Mouse (Mus musculus) ES-CJ7 (cell line): ENCODE data around the gene Bend6.

Source experiments
- DNase-seq: peaks from one replicate; pipeline ENCODE4 v3.0.0; 2011; ENCODE audit warnings: low read depth, low spot score

Gene Bend6

GRCm38 (mm10) chr1:33906927-33907326 is 689 bp downstream of the Bend6 start:
- peak; percentile 37 for DNase-seq

- no peak for DNase-seq
Observed at GRCm38 (mm10) chr1:33906216-33906615, 1.4 kb downstream of the Bend6 start.

GRCm38 (mm10) chr1:33903587-33903986 is 4.0 kb downstream of the Bend6 start:
- DNase-seq: peak; percentile 88

- no peak for DNase-seq
Observed at GRCm38 (mm10) chr1:33900175-33900574, 7.4 kb downstream of the Bend6 start.

- no peak for DNase-seq
Observed at GRCm38 (mm10) chr1:33898373-33898772, 9.2 kb downstream of the Bend6 start.

- DNase-seq: no peak
Observed at GRCm38 (mm10) chr1:33897426-33897825, 10.2 kb downstream of the Bend6 start.

GRCm38 (mm10) chr1:33896666-33897065 is 10.9 kb downstream of the Bend6 start:
- no peak for DNase-seq

GRCm38 (mm10) chr1:33896116-33896515 is 11.5 kb downstream of the Bend6 start:
- DNase-seq: no peak

GRCm38 (mm10) chr1:33892784-33893183 is 14.8 kb downstream of the Bend6 start:
- DNase-seq: peak; percentile 67

GRCm38 (mm10) chr1:33883102-33883839 is 24.3 kb downstream of the Bend6 start:
- DNase-seq: peak; percentile 63

- DNase-seq: no peak
Observed at GRCm38 (mm10) chr1:33878170-33878569, 29.4 kb downstream of the Bend6 start.

GRCm38 (mm10) chr1:33876416-33876815 is 31.2 kb downstream of the Bend6 start:
- DNase-seq: no peak

GRCm38 (mm10) chr1:33875691-33876090 is 31.9 kb downstream of the Bend6 start:
- peak; percentile 80 for DNase-seq

- DNase-seq: no peak
Observed at GRCm38 (mm10) chr1:33873561-33873960, 34.1 kb downstream of the Bend6 start.

GRCm38 (mm10) chr1:33869437-33869836 is 38.2 kb downstream of the Bend6 start:
- DNase-seq: no peak

- DNase-seq: no peak
Observed at GRCm38 (mm10) chr1:33869031-33869430, 38.6 kb downstream of the Bend6 start.

- no peak for DNase-seq
Observed at GRCm38 (mm10) chr1:33846807-33847206, 60.8 kb downstream of the Bend6 start.

GRCm38 (mm10) chr1:33843823-33844222 is 63.8 kb downstream of the Bend6 start:
- no peak for DNase-seq

- peak; percentile 40 for DNase-seq
Observed at GRCm38 (mm10) chr1:33838952-33839351, 68.7 kb downstream of the Bend6 start.

GRCm38 (mm10) chr1:33830586-33830985 is 77.0 kb downstream of the Bend6 start:
- DNase-seq: peak; percentile 80

- no peak for DNase-seq
Observed at GRCm38 (mm10) chr1:33817931-33818330, 89.7 kb downstream of the Bend6 start.

- peak; percentile 92 for DNase-seq
Observed at GRCm38 (mm10) chr1:33813868-33814794, 93.5 kb downstream of the Bend6 start, which contains the start of gene Zfp451. TSS of gene Zfp451 (minus strand) at chr1:33814595.

GRCm38 (mm10) chr1:33813495-33813867 is 94.1 kb downstream of the Bend6 start:
- no peak for DNase-seq
